Mouse (Mus musculus) testis, adult 2 months (tissue): ENCODE measurements around the gene Ppp1r15a. TPM values are rescaled to one million over a fixed set of nuclear protein-coding genes. Genes with fewer than 3 reads are reported as not detected.
"Not testable (repeated sequence)": the region's sequence is repeated elsewhere in the genome, so short reads cannot be mapped to it uniquely, and the experiment has no call there.

ENCODE experiments used
- H3K27ac ChIP-seq: fragments of 200-500 bp; 2 replicates; pipeline ENCODE4 v1.5.1; 2012; ENCODE audit warnings: low read depth, low read length; ENCODE audit not compliant: control insufficient read depth, insufficient read depth
- H3K27me3 ChIP-seq: fragments of 200-500 bp; 2 replicates; pipeline ENCODE4 v1.6.1; 2012; ENCODE audit warnings: mild to moderate bottlenecking, low read length, moderate library complexity; ENCODE audit not compliant: control insufficient read depth, insufficient read depth
- H3K36me3 ChIP-seq: fragments of 200-500 bp; 2 replicates; pipeline ENCODE4 v1.6.1; 2012; ENCODE audit warnings: mild to moderate bottlenecking, low read length; ENCODE audit not compliant: control insufficient read depth, insufficient read depth
- H3K4me1 ChIP-seq: fragments of 200-500 bp; 2 replicates; pipeline ENCODE4 v1.6.1; 2012; ENCODE audit warnings: low read length; ENCODE audit not compliant: control insufficient read depth, insufficient read depth
- H3K4me3 ChIP-seq: fragments of 200-500 bp; 2 replicates; pipeline ENCODE4 v1.5.1; 2012; ENCODE audit warnings: low read depth, mild to moderate bottlenecking, low read length, moderate library complexity, mixed read lengths; ENCODE audit not compliant: control insufficient read depth
- CTCF ChIP-seq: fragments of 200-500 bp; IDR thresholded peaks from 2 replicates; pipeline ENCODE4 v1.5.1; 2012; ENCODE audit warnings: low read depth, mild to moderate bottlenecking, inconsistent platforms, low read length, moderate library complexity; ENCODE audit not compliant: control insufficient read depth, insufficient read depth, insufficient replicate concordance
- POLR2A ChIP-seq: fragments of 200-500 bp; IDR thresholded peaks from 2 replicates; pipeline ENCODE4 v1.6.1; 2012; ENCODE audit warnings: low read depth, mild to moderate bottlenecking, inconsistent platforms, low read length, moderate library complexity; ENCODE audit not compliant: control insufficient read depth
- polyA plus RNA-seq: library from polyadenylated mRNA; depleted of rRNA; stranded (reverse); fragments of >200 nt; gene quantifications from 2 replicates; pipeline ENCODE4 v1.2.3, GENCODE M21; 2012

The Ppp1r15a gene
- polyA plus RNA-seq, 1 experiment = 5.9 TPM

DNA sequence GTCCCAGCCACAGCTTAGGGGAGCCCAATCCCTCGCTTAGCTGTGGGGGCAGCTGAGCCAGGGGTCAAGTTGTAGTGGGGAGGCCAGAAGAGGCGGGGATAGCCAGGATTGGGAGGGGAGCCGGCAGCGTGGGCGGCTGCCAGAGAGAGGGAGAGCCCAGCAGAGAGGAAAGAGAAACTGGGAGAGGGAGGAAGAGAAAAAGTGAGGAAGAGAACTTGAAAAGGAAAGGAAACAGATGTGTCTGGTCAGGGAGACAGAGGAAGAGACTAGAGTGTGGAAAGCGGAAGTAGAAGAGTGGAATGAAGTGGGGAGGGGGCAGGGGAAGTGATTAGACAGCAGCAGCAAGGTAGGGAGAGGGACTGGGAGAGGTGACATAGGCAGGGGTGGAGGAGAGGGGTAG is 3.4 kb upstream of the Ppp1r15a start:
- Histone ChIP-seq H3K27me3 (no peaks in the 10 kb centered on the region), H3K27ac (no peak overlapping the region), H3K4me1 (peaks cover 11% of the 10 kb centered on the region), H3K36me3 (no peaks in the 10 kb centered on the region), H3K4me3 (no peak overlapping the region)
- TF ChIP-seq CTCF (no peak), POLR2A (no peak)

DNA sequence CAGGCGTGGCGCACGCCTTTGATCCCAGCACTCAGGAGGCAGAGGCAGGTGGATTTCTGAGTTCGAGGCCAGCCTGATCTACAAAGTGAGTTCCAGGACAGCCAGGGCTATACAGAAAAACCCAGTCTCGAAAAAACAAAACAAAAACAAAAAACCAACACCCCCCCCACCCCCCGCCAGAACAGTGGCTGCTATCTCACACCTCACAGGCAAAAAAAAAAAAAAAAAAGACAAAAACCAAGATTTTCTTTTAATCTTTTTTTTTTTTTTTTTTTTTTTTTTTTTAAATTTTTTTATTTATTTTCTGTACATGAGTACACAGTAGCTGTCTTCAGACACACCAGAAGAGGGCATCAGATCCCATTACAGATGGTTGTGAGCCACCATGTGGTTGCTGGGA is 1.1 kb upstream of the Ppp1r15a start:
- H3K4me1 ChIP-seq = peaks cover 16% of the 10 kb centered on the region
- not testable (repeated sequence) for H3K27ac ChIP-seq, H3K27me3 ChIP-seq, H3K36me3 ChIP-seq, H3K4me3 ChIP-seq

DNA sequence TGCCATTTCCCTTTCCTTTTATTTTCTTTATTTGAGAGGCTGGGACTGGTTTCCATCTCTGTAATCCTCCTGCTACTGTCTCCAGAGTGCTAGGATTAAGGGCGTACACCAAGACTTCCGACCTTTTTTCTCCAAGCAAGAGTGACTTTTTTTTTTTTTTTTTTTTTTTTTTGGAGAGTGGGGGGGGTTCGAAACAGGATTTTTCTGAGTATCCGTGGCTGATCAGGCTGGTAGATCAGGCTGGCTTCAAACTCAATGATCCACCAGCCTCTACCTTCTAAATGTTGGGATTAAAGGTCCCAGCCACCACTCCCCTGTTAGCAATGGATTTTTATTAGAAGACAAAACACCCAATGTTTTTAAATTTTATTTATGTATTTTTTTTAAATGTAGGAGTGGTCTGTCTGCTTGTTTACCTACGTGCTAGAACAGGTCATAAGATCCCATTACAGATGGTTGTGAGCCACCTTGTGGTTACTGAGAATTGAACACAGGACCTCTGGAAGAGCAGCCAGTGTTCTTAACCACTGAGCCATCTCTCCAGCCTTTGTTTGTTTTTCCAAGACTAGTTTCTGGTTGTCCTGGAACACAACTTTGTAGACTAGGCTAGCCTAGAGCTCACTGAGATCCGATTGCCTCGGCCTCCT is 529 bp upstream of the Ppp1r15a start:
- Histone ChIP-seq H3K27me3 (no peaks in the 10 kb centered on the region), H3K4me3 (peak overlapping the region; percentile 92), H3K4me1 (peaks cover 16% of the 10 kb centered on the region), H3K36me3 (no peaks in the 10 kb centered on the region), H3K27ac (peak overlapping the region; percentile 88)
- no peak for TF ChIP-seq CTCF

GRCm38 (mm10) chr7:45524841-45525621 is 1.0 kb downstream of the Ppp1r15a start:
- peak overlapping the region; percentile 92 for H3K4me3 ChIP-seq
- TF ChIP-seq POLR2A (no peak), CTCF (no peak)
- H3K27ac ChIP-seq = peak overlapping the region; percentile 84
- no peaks in the 10 kb centered on the region for H3K27me3 ChIP-seq
- H3K36me3 ChIP-seq = no peaks in the 10 kb centered on the region
- peaks cover 13% of the 10 kb centered on the region for H3K4me1 ChIP-seq

DNA sequence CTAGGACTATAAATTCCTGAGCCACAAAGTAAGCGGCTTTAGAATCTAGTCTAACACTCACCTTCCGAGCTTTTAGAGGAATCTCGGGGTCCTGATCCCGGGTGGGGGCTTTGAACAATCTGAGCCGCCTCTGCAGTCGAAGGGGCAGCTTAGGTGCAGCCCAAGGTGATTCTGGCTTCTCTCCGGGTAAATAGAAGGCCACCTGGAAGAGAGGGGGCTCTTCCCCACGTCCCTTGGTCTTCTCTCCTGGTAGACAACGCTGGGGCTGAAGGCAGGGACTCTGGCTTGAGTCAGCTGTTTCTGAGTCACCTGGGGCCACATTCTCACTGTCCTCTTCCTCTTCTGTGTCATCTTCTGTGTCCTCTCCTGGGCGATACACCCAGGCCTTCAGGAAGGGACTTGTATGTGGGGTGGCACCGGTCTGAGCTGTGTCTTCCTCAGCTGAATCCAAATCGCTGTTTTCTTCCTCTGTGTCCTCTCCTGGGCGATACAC is 2.3 kb downstream of the Ppp1r15a start:
- Histone ChIP-seq H3K4me3 (no peak overlapping the region), H3K4me1 (peaks cover 13% of the 10 kb centered on the region), H3K27ac (no peak overlapping the region), H3K27me3 (no peaks in the 10 kb centered on the region), H3K36me3 (no peaks in the 10 kb centered on the region)
- no peak for TF ChIP-seq CTCF
- TF ChIP-seq POLR2A = no peak

DNA sequence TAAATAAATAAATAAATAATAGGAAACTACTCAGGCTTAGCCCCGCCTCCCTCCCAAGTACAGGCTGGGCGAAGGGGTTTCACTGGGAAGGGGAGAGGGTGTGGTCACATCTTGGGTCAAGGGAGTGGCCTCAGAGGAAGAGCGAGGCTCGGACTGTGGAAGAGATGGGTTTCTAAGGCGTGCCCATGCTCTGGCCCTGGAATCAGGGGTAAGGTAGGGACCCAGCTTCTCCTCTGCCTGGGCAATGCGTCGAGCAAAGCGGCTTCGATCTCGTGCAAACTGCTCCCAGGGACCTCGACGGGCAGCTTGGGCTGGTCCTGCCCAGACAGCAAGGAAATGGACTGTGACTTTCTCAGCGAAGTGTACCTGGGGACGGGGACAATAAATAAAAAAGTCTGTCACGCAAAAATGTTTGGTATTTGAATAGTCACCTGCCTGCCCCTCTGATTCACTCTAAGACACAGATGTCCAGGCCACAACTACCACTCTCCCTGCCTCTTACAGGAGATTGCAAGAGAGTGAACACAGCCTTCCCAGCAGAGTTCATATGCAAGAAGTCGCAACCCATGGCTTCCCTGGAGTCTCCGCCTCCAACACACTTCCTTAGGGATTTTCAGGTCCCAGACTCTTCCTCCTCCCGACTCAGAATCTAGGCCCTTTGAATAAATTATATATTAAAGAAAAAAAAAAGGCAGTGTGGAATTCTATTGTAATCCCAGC is 3.0 kb downstream of the Ppp1r15a start:
- Histone ChIP-seq H3K4me3 (no peak overlapping the region), H3K4me1 (peaks cover 13% of the 10 kb centered on the region), H3K27ac (no peak overlapping the region), H3K27me3 (no peaks in the 10 kb centered on the region), H3K36me3 (no peaks in the 10 kb centered on the region)
- TF ChIP-seq POLR2A (no peak), CTCF (no peak)

GRCm38 (mm10) chr7:45522194-45522752 is 3.8 kb downstream of the Ppp1r15a start:
- peaks cover 13% of the 10 kb centered on the region for H3K4me1 ChIP-seq
- H3K27me3 ChIP-seq = no peaks in the 10 kb centered on the region
- TF ChIP-seq CTCF = no peak
- no peak for TF ChIP-seq POLR2A
- no peaks in the 10 kb centered on the region for H3K36me3 ChIP-seq
- H3K27ac ChIP-seq = peak overlapping the region; percentile 5; the same call in 1 of the 2 replicates
- H3K4me3 ChIP-seq = peak overlapping the region; percentile 88
